Mouse (Mus musculus) heart, postnatal 0 days (tissue): ENCODE measurements at regions not wholly inside any gene's neighbourhood (a gene's known extent, or its start where the extent isn't known, plus 50 kb on each side); places are given as distances from the start of the nearest gene placed in this dataset.

ENCODE experiments used
- ATAC-seq: fragments of 200-750 bp; cut with Nextera tagmentation; 2 replicates; pipeline ENCODE4 v1.8.0; 2017; ENCODE audit warnings: low read depth, moderate number of reproducible peaks, moderate library complexity; ENCODE audit not compliant: insufficient read depth
- DNase-seq: peaks from one replicate; pipeline ENCODE4 v3.0.0-alpha.2; 2016; ENCODE audit warnings: low spot score
- H3K27ac ChIP-seq: fragments of 300-500 bp; sonication (generic); 2 replicates; pipeline ENCODE4 v1.5.1; 2014; ENCODE audit warnings: low read depth, mild to moderate bottlenecking
- H3K27me3 ChIP-seq: fragments of 300-500 bp; sonication (generic); 2 replicates; pipeline ENCODE4 v1.6.1; 2014; ENCODE audit warnings: low read length, mixed read lengths; ENCODE audit not compliant: control insufficient read depth, insufficient read depth
- H3K36me3 ChIP-seq: fragments of 300-500 bp; sonication (generic); replicated peaks from 2 replicates; pipeline ENCODE4 v1.6.1; 2014; ENCODE audit warnings: low read length, mixed read lengths; ENCODE audit not compliant: control insufficient read depth, insufficient read depth
- H3K4me1 ChIP-seq: fragments of 300-500 bp; sonication (generic); 2 replicates; pipeline ENCODE4 v1.6.1; 2014; ENCODE audit warnings: antibody characterized with exemption; ENCODE audit not compliant: control insufficient read depth, insufficient read depth
- H3K4me2 ChIP-seq: fragments of 300-500 bp; sonication (generic); 2 replicates; pipeline ENCODE4 v1.6.1; 2014; ENCODE audit warnings: low read depth, mild to moderate bottlenecking, low read length, moderate library complexity
- H3K4me3 ChIP-seq: fragments of 300-500 bp; sonication (generic); 2 replicates; pipeline ENCODE4 v1.5.1; 2014; ENCODE audit warnings: low read depth, low read length
- H3K9ac ChIP-seq: fragments of 300-500 bp; sonication (generic); replicated peaks from 2 replicates; pipeline ENCODE4 v1.6.1; 2014; ENCODE audit warnings: low read depth, low read length, mixed read lengths
- H3K9me3 ChIP-seq: fragments of 300-500 bp; sonication (generic); replicated peaks from 2 replicates; pipeline ENCODE4 v1.6.1; 2016; ENCODE audit warnings: low read length; ENCODE audit not compliant: control insufficient read depth
- CTCF ChIP-seq: IDR thresholded peaks from 2 replicates; pipeline ENCODE4 v1.5.1; 2016; ENCODE audit warnings: antibody characterized with exemption, control low read depth, low read depth
- EP300 ChIP-seq: IDR thresholded peaks from 2 replicates; pipeline ENCODE4 v1.6.1; 2016; ENCODE audit warnings: antibody characterized with exemption, low read depth
- WGBS: fragments of 180-500 bp; shearing (Covaris S2); extraction: QIAGEN DNeasy Blood & Tissue Kit; methylation state at CpG from one replicate; pipeline ENCODE4 v1.1.7; 2014; 5-methylcytosine and 5-hydroxymethylcytosine counted together

DNA sequence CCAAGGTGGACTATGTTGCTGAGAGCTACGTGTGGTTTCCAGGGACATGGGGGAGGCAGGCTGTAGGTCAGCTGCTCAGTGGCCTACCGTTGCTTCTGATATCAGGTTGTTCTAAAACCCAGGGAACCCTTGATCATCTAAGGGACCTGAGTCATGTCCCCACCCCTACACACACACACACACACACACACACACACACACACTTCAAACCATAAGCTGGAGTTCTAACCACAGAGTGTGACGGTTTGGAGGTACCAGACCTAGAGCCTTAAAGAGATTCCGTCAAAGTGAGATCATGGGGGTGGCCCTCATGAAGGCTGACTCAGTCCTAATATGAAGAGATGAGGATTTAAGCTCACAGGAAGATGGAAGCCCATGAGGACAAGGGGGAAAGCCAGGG is 130.8 kb upstream of the Id2 start:
- no peaks in the 10 kb centered on the region for H3K9me3 ChIP-seq
- 87% methylated on average over 4 of the region's 4 CpGs for WGBS

DNA sequence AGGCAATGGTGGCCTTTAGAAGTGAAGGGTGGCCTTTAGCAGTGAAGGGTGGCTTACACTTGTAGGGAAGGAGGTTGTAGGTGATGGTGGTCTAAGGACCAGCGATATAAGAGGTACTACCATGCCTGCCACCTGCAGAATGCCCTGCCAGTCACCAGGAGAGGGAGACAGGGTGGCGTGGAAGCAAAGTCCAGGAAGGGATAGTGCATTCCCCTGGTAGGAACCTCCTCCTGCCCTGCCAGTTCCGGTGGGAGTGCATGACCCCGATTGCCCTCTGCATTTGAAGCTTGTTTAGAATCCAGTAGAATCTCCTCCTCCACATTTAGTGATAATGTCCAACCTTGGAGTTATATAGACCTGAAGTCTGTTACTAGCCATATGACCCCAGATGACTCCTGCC is 127.7 kb upstream of the Id2 start:
- Histone ChIP-seq H3K4me3 (no peak overlapping the region), H3K9me3 (no peaks in the 10 kb centered on the region), H3K4me1 (no peaks in the 10 kb centered on the region), H3K36me3 (no peaks in the 10 kb centered on the region), H3K9ac (no peak overlapping the region), H3K27ac (no peak overlapping the region), H3K27me3 (no peaks in the 10 kb centered on the region), H3K4me2 (no peak overlapping the region)
- ATAC-seq (no peak), DNase-seq (no peak)
- WGBS = 77% methylated on average over 4 of the region's 4 CpGs
- TF ChIP-seq EP300 = no peak
- peak; percentile 35 for TF ChIP-seq CTCF

More for the DNA sequence above, 130.8 kb upstream of the Id2 start:
- no peaks in the 10 kb centered on the region for H3K27me3 ChIP-seq
- H3K27ac ChIP-seq = no peak overlapping the region
- peaks cover 14% of the 10 kb centered on the region for H3K4me1 ChIP-seq
- H3K9ac ChIP-seq = no peak overlapping the region
- no peaks in the 10 kb centered on the region for H3K36me3 ChIP-seq
- no peak for ATAC-seq
- no peak for DNase-seq
- TF ChIP-seq EP300 = no peak
- TF ChIP-seq CTCF = no peak
- H3K4me2 ChIP-seq = no peak overlapping the region
- no peak overlapping the region for H3K4me3 ChIP-seq

- no peak overlapping the region for H3K27ac ChIP-seq
- H3K4me1 ChIP-seq = no peaks in the 10 kb centered on the region
- H3K4me3 ChIP-seq = no peak overlapping the region
- H3K9ac ChIP-seq = no peak overlapping the region
- DNase-seq (no peak), ATAC-seq (no peak)
- H3K27me3 ChIP-seq = no peaks in the 10 kb centered on the region
- H3K4me2 ChIP-seq = no peak overlapping the region
- TF ChIP-seq CTCF = no peak
- TF ChIP-seq EP300 = no peak
- no peaks in the 10 kb centered on the region for H3K36me3 ChIP-seq
- H3K9me3 ChIP-seq = no peaks in the 10 kb centered on the region
- 91% methylated on average over 2 of the region's 2 CpGs for WGBS
Observed at GRCm38 (mm10) chr12:25224201-25224600, 127.3 kb upstream of the Id2 start.

DNA sequence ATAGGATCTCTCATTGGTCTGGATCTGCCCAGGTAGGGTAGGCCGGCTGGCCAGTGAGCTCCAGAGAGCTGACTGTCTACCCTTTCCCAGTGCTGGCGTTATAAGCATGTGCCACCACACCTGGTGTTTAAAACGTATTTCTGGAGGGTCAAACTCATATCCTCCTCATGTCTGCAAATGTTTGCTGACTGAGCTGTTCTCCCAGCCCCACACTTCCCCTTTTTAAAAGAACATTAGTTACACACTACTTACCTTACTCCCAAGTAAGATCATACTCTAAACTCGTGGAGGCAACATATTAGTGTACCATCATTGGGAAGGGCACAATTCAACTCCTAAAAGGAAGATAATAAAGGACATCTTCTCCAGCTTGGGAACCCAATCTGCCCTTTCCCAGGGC is 126.6 kb upstream of the Id2 start:
- H3K27me3 ChIP-seq = no peaks in the 10 kb centered on the region

DNA sequence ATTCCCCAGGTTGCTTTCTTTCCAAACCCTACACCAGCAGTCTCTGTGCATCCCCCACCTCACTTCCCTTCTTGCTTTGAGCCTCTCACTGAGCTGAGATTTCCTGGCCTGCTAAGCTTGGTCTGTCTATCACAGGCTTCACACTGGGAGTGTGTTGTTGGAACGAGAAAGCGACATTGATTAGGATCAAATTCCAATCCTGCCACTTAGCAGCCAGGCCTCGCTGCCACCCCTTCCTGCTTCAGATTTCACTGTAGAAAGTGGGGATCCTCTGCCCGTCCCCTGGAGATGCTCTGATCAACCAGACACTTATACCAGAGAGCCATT is 123.8 kb upstream of the Id2 start:
- WGBS = 71% methylated on average over 4 of the region's 4 CpGs
- Histone ChIP-seq H3K36me3 (no peaks in the 10 kb centered on the region), H3K9me3 (no peaks in the 10 kb centered on the region), H3K27me3 (no peaks in the 10 kb centered on the region), H3K9ac (no peak overlapping the region), H3K4me2 (no peak overlapping the region), H3K4me3 (no peak overlapping the region), H3K4me1 (no peaks in the 10 kb centered on the region), H3K27ac (no peak overlapping the region)
- DNase-seq (no peak), ATAC-seq (no peak)
- TF ChIP-seq EP300 (no peak), CTCF (no peak)

More for the DNA sequence above, 126.6 kb upstream of the Id2 start:
- Histone ChIP-seq H3K4me3 (no peak overlapping the region), H3K4me1 (no peaks in the 10 kb centered on the region), H3K9ac (no peak overlapping the region), H3K36me3 (no peaks in the 10 kb centered on the region), H3K4me2 (no peak overlapping the region), H3K9me3 (no peaks in the 10 kb centered on the region), H3K27ac (no peak overlapping the region)
- no peak for TF ChIP-seq EP300
- no peak for TF ChIP-seq CTCF
- 84% methylated on average over 4 of the region's 4 CpGs for WGBS
- ATAC-seq = no peak
- no peak for DNase-seq

DNA sequence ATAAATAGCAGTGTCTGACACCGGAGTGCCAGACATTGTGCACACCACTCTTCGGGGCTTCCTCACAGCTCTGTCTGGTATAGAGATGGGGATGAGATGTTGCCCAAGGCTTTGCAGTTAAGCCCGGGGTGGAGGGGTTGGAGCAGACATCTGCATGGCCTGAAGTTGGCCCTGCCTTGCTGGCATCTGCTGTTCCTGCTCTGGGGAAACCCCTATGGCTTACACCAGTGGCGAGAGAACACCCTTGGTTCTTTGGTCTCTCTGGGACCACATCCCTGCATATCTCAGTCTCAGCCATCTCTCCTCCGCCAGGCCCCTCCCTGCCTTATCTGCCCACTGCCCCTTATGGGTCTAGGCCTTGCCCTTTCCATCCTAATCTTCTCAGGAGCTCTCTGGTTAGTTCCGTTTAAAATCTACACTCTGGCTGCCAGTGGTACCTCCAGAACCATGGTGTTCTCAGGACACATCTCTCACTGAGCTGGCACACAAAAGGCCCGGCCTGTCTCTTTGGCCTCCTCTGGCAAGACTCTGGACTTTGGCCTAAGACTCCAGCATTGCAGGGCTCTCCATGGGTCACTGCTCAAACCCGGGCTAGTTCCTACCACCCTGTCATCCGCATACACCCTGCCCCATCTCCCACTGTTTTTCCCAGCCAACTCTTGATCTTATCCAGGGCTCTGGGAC is 123.3 kb upstream of the Id2 start:
- Histone ChIP-seq H3K27ac (no peak overlapping the region), H3K4me2 (no peak overlapping the region), H3K9me3 (no peaks in the 10 kb centered on the region), H3K4me3 (no peak overlapping the region), H3K9ac (no peak overlapping the region), H3K4me1 (no peaks in the 10 kb centered on the region), H3K36me3 (no peaks in the 10 kb centered on the region), H3K27me3 (no peaks in the 10 kb centered on the region)
- no peak for TF ChIP-seq CTCF
- TF ChIP-seq EP300 = no peak
- WGBS = 61% methylated on average over 9 of the region's 9 CpGs
- DNase-seq = no peak
- ATAC-seq = no peak
